Mouse (Mus musculus): ENCODE results near the gene Psip1. TPM values are rescaled to one million over a fixed set of nuclear protein-coding genes. Genes with fewer than 3 reads are reported as not detected.

Psip1 gene
- total RNA-seq, 2 experiments from 2014 or later, result 83.2 to 138 TPM

DNA sequence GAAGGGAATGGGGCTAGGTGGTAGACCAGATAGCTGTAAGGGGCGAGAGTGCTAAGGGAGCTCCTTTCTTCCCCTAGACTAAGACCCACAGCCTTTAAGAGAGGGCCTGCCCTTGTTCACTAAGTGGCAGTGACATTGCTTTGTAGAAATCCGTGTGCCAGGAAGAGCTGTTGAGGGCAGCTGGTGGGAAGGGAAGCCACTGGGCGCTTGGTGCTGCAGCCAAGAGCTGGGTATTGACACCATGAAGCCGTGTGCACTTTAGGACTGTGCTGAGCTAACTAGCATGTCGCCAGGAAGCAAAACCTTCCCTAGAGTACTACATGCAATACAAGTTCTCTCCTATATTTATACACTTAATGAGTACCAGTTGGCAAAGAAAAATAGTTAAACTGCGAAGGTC lies 62.6 kb downstream of the Psip1 start:
- ATAC-seq (replicated peaks; ENCODE audit: poor library complexity, severe bottlenecking), result no peak

DNA sequence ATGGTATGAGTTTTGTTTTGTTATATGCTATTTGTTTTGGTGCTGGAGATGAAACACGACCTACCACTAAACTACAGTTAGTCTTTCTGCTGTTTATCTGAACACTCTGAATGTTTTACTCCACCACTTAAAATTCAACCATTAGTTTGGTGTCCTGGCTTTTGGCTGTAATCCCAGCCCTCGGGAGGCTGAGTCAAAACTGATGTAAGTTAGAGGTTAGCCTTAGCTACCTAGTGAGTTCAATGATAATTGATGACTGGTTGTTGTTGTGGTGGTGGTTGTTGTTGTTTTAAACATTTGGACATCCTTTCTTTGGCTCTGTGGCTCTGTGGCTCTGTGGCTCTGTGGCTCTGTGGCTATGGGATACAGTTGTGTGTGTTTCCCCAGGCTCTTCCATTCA lies 67.5 kb downstream of the Psip1 start:
- ATAC-seq (replicated peaks; ENCODE audit: poor library complexity, severe bottlenecking), result no peak

DNA sequence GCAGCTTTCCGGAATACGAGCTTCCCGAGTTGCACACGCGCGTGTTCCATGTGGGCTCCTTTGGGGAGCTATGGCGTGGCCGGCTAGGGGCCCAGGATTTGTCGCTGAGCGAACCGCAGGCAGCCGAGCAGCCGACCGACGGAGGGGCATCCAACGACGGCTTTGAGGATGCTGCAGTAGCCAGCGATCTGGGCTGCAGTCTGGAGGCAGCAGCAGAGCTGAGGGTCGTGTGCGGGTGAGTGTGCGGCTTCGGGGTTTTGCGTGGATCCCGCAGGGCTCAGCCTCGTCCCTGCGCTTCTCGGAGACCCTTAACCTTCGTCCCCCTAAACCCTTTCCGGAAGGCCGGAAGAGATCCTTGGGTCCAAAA lies 68.5 kb downstream of the Psip1 start:
- ATAC-seq (replicated peaks; ENCODE audit: poor library complexity, severe bottlenecking), result no peak

DNA sequence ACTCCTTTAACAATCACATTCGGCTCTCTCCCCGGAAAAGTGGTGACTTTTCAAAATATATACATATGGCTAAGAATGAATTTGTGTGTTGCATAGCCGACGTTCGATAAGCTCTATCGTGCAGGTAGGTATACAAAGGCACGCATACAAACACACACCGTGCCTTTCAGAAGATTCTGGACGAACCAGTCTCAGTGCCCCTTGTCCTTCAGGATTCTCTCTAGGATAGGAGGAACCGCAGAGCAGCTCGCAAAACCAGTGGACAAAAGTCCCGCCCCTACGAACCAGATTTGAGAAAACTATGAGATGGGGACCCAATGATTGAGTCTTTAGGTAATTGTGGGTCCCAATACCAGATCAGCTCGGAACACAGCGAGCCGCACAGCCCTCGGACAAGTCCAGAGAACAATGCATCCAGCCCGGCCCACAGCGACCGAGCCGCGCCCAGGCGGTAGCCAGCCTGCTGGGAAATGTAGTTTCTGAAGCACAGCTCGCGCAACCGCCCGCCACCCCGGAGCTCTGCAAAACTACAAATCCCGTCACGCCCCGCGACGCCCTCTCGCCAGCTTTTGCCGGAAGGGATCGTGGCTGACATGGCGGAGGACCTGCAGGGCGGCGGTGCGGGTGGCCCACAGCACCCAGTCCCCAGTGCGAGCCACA lies 69.0 kb downstream of the Psip1 start, which contains the start of gene Snapc3:
Snapc3 (plus strand) TSS at position 565 of the 660 bp plus-strand sequence.
- ATAC-seq (replicated peaks; ENCODE audit: poor library complexity, severe bottlenecking), result peak; percentile 98

DNA sequence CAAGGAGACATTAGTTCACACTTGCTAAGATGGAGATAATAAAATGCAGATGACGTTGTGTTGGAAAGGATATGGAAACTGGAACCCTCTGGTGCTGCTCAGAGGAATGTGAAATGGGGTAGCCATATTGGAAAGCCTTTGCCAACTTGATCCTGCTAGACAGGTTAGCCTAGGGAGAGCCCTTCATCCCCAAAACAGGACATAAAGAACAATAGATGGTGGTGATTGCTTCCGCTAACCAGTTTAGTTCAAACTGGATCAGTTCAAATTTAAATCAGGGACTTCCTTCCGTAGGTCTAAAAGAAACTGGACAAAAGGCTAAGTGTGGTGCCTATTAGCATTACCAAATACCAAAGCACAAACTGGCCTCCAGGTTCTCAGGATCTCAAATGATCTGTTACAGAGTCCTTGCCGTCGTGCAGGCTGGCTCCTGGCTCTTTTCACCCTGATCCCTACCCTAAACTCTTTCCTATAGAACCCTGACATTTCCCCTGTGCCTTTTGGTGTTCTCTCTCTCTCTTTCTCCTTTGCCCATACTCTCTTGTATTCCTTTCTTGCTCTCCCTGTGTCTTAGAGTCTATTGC lies 71.9 kb downstream of the Psip1 start:
- ATAC-seq (replicated peaks; ENCODE audit: poor library complexity, severe bottlenecking), result no peak

DNA sequence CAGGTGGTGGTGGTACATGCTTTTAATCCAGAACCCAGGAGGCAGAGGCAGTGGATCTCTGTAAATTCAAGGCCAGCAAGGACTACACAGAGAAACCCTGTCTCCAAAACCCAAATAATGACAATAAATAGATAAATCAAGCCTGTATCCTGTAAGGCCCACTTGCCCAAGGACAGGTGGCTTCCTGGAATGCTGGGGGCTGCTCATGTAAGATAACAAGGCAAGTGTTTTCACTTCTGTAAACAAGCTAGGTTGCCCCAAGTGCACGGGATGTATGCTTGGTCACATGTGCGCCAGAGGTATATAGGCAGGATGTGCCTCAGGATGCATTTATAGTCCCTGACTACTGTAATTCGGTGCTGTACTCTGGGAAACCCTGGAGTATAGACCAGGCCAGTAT lies 74.2 kb downstream of the Psip1 start:
- 0 out of 2 replicates have a peak, but pooled peaks have one; percentile 9 for ATAC-seq (replicated peaks; ENCODE audit: poor library complexity, severe bottlenecking)

DNA sequence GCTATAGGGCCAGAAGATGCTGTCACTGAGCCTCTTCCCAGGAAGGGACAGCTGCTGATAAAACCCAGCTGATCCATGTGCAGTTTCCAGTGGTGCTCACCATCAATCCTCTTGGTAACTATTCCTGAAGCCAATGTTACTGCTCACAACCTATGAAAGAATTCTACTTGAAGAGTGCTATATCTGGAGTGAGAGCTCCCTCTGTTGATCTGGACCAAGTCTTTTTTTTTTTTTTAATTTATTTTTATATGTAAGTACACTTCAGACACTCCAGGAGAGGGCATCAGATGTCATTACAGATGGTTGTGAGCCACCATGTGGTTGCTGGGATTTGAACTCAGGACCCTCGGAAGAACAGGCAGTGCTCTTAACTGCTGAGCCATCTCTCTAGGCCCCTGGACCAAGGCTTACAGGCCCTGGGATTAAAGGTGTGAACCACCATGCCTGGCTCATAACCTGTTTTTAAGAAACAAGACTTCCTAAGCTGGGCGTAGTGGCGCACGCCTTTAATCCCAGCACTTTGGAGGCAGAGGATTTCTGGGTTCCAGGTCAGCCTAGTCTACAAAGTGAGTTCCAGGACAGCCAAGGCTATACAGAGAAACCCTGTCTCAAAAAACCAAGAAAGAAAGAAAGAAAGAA lies 76.3 kb downstream of the Psip1 start:
- no peak for ATAC-seq (replicated peaks; ENCODE audit: poor library complexity, severe bottlenecking)

DNA sequence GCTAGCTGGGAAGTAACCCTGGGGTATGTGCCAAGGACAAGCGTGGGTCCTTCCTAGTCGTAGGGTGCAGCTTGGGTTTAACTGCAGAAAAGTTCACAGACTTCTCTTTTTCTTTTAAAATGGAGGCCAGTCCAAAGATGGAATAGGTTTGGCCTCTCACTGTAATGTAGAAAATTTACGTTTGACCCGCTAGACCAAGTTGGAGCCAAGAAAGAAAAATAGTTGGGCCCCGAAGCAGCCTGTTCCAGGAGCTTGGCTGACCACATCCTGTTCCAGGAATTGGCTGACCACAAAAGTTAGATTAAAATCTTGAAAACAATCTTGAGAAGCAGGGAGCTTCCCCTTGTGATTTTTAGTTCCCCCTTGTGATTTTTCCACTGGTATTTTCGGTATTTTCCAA lies 78.6 kb downstream of the Psip1 start:
- ATAC-seq (replicated peaks; ENCODE audit: poor library complexity, severe bottlenecking), result peak; percentile 75

Other genes starting within 250 kb of the Psip1 start
- gene Ttc39b, start 162.2 kb downstream of the Psip1 start, total RNA-seq (2014; fragmentation: Nextera tagmentation), result 0.19 TPM in 1 of 2 replicates, not detected in the other
- 0.26 and 1.6 TPM in 2 replicates for gene Ttc39b, start 162.2 kb downstream of the Psip1 start, total RNA-seq (2017)
- 17.6 and 17.9 TPM in 2 replicates for gene Snapc3, start 68.7 kb downstream of the Psip1 start, total RNA-seq (2014; fragmentation: Nextera tagmentation)
- 30.4 and 41.8 TPM in 2 replicates for gene Snapc3, start 68.7 kb downstream of the Psip1 start, total RNA-seq (2017)
- gene Ccdc171, start 39.1 kb upstream of the Psip1 start, total RNA-seq (2014; fragmentation: Nextera tagmentation), result 4.0 and 4.7 TPM in 2 replicates
- 7.3 and 14.4 TPM in 2 replicates for gene Ccdc171, start 39.1 kb upstream of the Psip1 start, total RNA-seq (2017)